Mouse (Mus musculus) heart, adult 11 months (tissue): ENCODE measurements at regions not wholly inside any gene's neighbourhood (a gene's known extent, or its start where the extent isn't known, plus 50 kb on each side); places are given as distances from the start of the nearest gene placed in this dataset.

Experiments used
- DNase-seq: peaks from one replicate; pipeline ENCODE4 v3.0.0; 2022

GRCm38 (mm10) chr1:51529653-51530052, 51.4 kb upstream of the Nabp1 start:
- DNase-seq = peak; percentile 93

- no peak for DNase-seq
These were observed 50.4 kb upstream of the Nabp1 start for GRCm38 (mm10) chr1:51528671-51529070.
